Mouse (Mus musculus) intestine, embryonic 16.5 days (tissue): ENCODE results near the gene Atp8a2. TPM values are rescaled to one million over a fixed set of nuclear protein-coding genes. Genes with fewer than 3 reads are reported as not detected.
A peak's percentile ranks its signal among the peaks of the same experiment; 100 is the strongest.

ENCODE experiments used
- ATAC-seq: fragments of 200-750 bp; cut with Nextera tagmentation; 2 replicates; pipeline ENCODE4 v1.8.0; 2017; ENCODE audit warnings: moderate TSS enrichment, moderate library complexity
- H3K27ac ChIP-seq: fragments of 300-500 bp; sonication (generic); 2 replicates; pipeline ENCODE4 v1.5.1; 2014; ENCODE audit warnings: mild to moderate bottlenecking, low read length
- H3K27me3 ChIP-seq: fragments of 300-500 bp; sonication (generic); replicated peaks from 2 replicates; pipeline ENCODE4 v1.6.1; 2014; ENCODE audit warnings: low read length, control low read depth, mixed read lengths; ENCODE audit not compliant: control insufficient read depth, insufficient read depth
- H3K36me3 ChIP-seq: fragments of 300-500 bp; sonication (generic); 2 replicates; pipeline ENCODE4 v1.6.1; 2014; ENCODE audit warnings: low read length, control low read depth; ENCODE audit not compliant: control insufficient read depth, insufficient read depth
- H3K4me1 ChIP-seq: fragments of 300-500 bp; sonication (generic); 2 replicates; pipeline ENCODE4 v1.6.1; 2014; ENCODE audit warnings: low read length, control low read depth, mixed read lengths; ENCODE audit not compliant: control insufficient read depth, insufficient read depth
- H3K4me2 ChIP-seq: fragments of 300-500 bp; sonication (generic); 2 replicates; pipeline ENCODE4 v1.6.1; 2014; ENCODE audit warnings: low read depth, low read length, control low read depth
- H3K4me3 ChIP-seq: fragments of 300-500 bp; sonication (generic); 2 replicates; pipeline ENCODE4 v1.5.1; 2014; ENCODE audit warnings: mild to moderate bottlenecking, low read length
- H3K9ac ChIP-seq: fragments of 300-500 bp; sonication (generic); 2 replicates; pipeline ENCODE4 v1.6.1; 2014; ENCODE audit warnings: low read depth, low read length
- H3K9me3 ChIP-seq: fragments of 300-500 bp; sonication (generic); 2 replicates; pipeline ENCODE4 v1.6.1; 2016; ENCODE audit warnings: low read length, control low read depth; ENCODE audit not compliant: control insufficient read depth
- WGBS: fragments of 180-500 bp; shearing (Covaris S2); extraction: QIAGEN DNeasy Blood & Tissue Kit; methylation state at CpG from one replicate; pipeline ENCODE4 v1.1.7; 2014; 5-methylcytosine and 5-hydroxymethylcytosine counted together
- polyA plus RNA-seq: library from polyadenylated mRNA; unstranded; fragments of >200 nt; fragmentation: Nextera tagmentation; extraction: Ambion mirVana; gene quantifications from 2 replicates; pipeline ENCODE4 v1.2.1, GENCODE M21; 2015

The Atp8a2 gene
- polyA plus RNA-seq, 1 experiment from 2014 or later: 6.7 TPM

DNA sequence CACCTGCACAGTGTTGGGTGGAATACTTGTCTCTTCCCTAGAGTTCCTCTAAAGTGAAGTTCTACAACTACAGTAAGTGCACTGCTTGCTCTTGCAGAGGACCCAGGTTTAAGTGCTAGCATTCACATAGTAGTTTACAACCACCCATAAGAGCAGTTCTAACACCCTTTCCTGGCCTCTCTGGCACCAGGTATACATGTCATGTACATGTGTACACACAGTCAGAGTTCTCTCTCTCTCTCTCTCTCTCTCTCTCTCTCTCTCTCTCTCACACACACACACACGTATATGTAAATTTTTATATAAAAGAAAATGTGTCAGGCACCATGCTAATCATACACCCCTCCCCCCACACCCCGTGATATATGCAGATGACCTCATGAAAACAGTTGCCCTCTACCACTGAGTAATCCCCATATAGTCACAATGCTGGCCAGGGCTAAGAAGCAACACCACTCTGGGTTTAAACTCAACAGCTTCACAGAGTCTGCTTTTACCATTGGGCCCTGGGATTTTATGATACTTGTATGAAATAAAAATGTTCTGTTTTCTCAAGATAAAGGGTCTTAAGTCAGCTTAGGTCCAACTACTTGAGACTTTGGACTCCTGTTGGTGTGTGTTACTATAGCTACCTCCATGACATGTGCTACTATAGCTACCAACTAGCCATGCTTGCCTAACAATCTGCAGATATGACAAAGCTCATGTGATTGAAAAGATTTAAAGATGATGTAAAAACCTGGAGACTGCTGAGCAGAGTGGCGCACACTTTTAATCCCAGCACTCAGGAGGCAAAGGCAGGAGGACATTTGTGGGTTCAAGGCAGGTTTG lies 487.3 kb downstream of the Atp8a2 start:
- peak; percentile 92 for ATAC-seq
- no peak overlapping the region for H3K4me2 ChIP-seq
- WGBS: 69% methylated on average over 3 of the region's 3 CpGs
- peaks cover 4% of the 10 kb centered on the region; the same call in 1 of the 2 replicates for H3K4me1 ChIP-seq
- H3K36me3 ChIP-seq: no peaks in the 10 kb centered on the region
- no peaks in the 10 kb centered on the region for H3K27me3 ChIP-seq
- H3K9me3 ChIP-seq: no peaks in the 10 kb centered on the region
- no peak overlapping the region for H3K9ac ChIP-seq
- H3K4me3 ChIP-seq: no peak overlapping the region
- no peak overlapping the region for H3K27ac ChIP-seq

DNA sequence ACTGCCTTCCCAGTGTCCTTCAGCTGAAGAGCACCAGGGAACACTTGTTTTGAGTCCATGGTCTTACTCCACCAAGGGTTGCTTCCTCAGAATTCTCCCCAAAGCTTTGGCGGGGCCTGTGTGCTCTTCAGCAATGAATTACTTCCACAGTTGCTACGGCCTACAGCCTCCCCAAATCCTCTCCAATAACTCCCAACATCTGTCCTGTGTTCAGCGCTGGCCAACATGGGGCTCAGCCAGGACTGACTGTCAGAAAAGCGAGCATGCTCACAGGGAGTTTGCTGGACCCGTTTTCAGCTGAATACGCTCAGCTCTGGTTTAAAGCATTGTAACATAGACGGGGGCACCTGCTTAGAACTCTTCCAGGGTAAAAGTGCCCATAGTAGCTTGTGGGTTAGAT lies 489.0 kb downstream of the Atp8a2 start:
- no peaks in the 10 kb centered on the region for H3K36me3 ChIP-seq
- no peaks in the 10 kb centered on the region for H3K27me3 ChIP-seq
- H3K9ac ChIP-seq: no peak overlapping the region
- no peak for ATAC-seq
- no peaks in the 10 kb centered on the region for H3K9me3 ChIP-seq
- WGBS: 81% methylated on average over 7 of the region's 7 CpGs
- no peak overlapping the region for H3K27ac ChIP-seq
- H3K4me2 ChIP-seq: no peak overlapping the region
- no peak overlapping the region for H3K4me3 ChIP-seq
- H3K4me1 ChIP-seq: peaks cover 4% of the 10 kb centered on the region; the same call in 1 of the 2 replicates

DNA sequence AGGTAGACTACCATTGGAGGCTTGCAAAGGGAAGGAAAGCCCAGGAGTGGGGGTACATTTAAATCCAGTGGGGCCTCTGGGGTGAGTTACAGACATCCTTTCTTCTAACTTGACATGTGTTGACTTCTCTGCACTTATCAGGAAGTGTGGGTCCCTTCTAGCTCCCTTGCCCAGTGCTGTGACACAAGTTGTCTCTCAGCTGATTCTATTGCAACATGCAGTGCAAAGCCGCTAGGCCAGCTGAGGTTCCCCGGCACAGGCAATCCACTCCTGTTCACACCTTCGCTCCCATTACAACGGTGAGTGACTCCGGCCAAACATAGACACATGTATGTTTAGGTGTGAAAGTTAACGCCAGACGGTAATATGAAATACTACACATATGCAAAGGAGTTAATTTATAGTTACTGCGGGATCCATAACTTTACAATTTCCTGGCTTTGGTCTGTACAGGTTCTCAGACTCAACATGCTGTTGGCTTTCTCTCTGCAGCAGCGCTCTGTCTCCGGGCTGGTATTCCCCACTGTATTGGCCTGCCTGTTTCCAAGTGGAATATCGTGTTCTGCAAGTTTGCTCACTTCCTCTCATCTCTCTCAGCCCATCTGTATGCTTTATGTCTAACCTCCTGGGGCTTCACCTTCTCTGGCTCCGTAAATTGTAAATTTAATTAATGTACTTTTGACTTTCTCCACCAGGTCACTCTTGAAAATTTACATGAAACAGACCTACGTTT lies 491.5 kb downstream of the Atp8a2 start:
- H3K4me2 ChIP-seq: no peak overlapping the region
- ATAC-seq: no peak
- H3K27ac ChIP-seq: no peak overlapping the region
- WGBS: 63% methylated on average over 13 of the region's 13 CpGs
- no peak overlapping the region for H3K9ac ChIP-seq
- no peaks in the 10 kb centered on the region for H3K36me3 ChIP-seq
- H3K4me1 ChIP-seq: peaks cover 10% of the 10 kb centered on the region; the same call in 1 of the 2 replicates
- no peaks in the 10 kb centered on the region for H3K27me3 ChIP-seq
- no peak overlapping the region for H3K4me3 ChIP-seq
- H3K9me3 ChIP-seq: no peaks in the 10 kb centered on the region

DNA sequence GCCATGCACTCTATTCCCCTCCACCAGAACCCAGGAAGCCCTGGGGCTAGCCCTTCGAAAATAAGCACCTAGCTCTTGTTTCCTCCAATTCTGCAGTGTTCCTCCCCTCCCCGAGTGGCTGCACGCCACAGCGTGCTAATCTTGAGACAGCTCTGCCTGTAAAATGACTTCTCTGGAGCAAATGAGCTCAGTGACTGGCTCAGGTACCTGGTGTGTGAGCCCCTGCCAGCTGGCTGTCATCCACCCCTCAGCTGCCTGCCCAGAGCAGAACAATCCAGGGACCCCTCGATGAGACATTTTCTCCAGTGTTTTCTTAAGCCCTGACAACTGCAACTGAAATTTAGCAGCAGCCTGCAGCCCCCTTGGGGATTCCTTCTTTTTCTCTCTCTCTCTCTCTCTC lies 495.5 kb downstream of the Atp8a2 start:
- ATAC-seq: no peak
- Histone ChIP-seq H3K27me3 (no peaks in the 10 kb centered on the region), H3K9ac (no peak overlapping the region; the same call in 1 of the 2 replicates), H3K27ac (no peak overlapping the region), H3K4me2 (no peak overlapping the region), H3K36me3 (no peaks in the 10 kb centered on the region), H3K4me1 (peaks cover 14% of the 10 kb centered on the region; the same call in 1 of the 2 replicates), H3K4me3 (no peak overlapping the region), H3K9me3 (no peaks in the 10 kb centered on the region)
- 43% methylated on average over 5 of the region's 5 CpGs for WGBS

DNA sequence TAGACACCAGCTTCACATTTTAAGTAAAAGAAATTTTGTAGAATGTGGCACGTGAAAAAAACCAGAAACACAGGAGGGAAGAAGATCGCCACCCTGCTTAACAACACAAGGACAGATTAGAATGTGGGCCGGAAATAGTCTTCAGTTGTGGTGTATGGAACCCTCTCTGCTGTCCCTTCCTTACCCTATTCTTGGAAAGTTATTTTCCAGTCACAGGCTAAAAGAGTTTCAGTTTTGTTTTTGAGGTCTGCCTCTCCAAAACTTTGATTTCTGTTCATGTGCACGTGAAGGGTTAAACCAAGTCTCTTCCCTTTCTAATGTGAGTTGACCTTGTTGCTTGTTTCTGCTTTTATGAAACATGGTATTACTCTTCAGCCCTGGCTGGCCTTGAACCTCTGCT lies 501.8 kb downstream of the Atp8a2 start:
- 0 out of 2 replicates have a peak, but pooled peaks cover under 1% of the 10 kb centered on the region for H3K4me1 ChIP-seq
- no peak overlapping the region for H3K4me3 ChIP-seq
- no peaks in the 10 kb centered on the region for H3K9me3 ChIP-seq
- no peak overlapping the region for H3K27ac ChIP-seq
- no peaks in the 10 kb centered on the region for H3K27me3 ChIP-seq
- no peaks in the 10 kb centered on the region for H3K36me3 ChIP-seq
- no peak overlapping the region for H3K4me2 ChIP-seq
- ATAC-seq: no peak
- H3K9ac ChIP-seq: no peak overlapping the region
- WGBS: 74% methylated on average over 4 of the region's 4 CpGs

DNA sequence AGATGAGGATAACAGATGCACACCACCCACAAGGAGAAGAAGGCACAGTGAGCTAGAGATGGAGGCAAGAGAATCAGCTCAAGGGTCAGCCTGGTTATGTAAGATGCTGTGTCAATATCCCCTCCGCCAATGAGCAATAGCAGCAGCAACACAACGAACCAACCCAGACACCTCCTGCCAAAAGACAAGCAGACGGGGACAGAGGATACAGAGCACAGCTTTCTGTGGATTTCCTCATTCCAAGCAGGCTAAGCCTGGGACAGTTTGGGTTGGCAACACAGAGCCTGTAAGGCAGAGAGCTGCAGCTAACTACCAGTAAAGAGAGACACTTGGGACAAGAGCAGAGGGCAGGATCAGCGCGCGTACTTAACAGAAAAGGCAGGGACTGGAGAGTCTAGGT lies 504.8 kb downstream of the Atp8a2 start:
- no peak for ATAC-seq
- 71% methylated on average over 6 of the region's 6 CpGs for WGBS
- H3K9ac ChIP-seq: no peak overlapping the region
- H3K4me2 ChIP-seq: no peak overlapping the region
- 0 out of 2 replicates have a peak, but pooled peaks cover 5% of the 10 kb centered on the region for H3K4me1 ChIP-seq
- H3K27me3 ChIP-seq: no peaks in the 10 kb centered on the region
- no peak overlapping the region for H3K4me3 ChIP-seq
- no peaks in the 10 kb centered on the region for H3K9me3 ChIP-seq
- H3K36me3 ChIP-seq: no peaks in the 10 kb centered on the region
- H3K27ac ChIP-seq: no peak overlapping the region

DNA sequence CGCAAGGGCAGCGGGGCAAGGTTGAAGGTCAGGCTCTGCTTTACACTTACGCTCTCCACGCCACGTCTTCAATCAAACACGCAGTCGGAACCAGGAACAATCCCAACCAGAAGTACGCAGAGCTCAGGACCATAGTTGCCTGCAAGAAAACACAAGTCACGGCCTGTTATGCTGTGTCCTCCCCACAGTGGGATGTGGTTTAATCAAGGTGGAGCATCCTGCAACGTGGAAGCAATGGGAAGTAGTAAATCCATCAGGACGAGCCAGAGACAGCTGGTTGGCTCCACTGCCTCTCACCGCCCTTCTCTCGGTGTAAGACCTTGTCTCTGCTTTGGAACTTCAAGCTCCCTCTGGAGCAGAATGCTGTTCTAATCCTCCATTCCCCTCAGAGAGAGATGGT lies 505.6 kb downstream of the Atp8a2 start:
- 0 out of 2 replicates have a peak, but pooled peaks cover 8% of the 10 kb centered on the region for H3K4me1 ChIP-seq
- no peak overlapping the region for H3K9ac ChIP-seq
- H3K36me3 ChIP-seq: no peaks in the 10 kb centered on the region
- no peak overlapping the region for H3K4me3 ChIP-seq
- H3K9me3 ChIP-seq: no peaks in the 10 kb centered on the region
- 72% methylated on average over 13 of the region's 13 CpGs for WGBS
- no peak overlapping the region for H3K4me2 ChIP-seq
- no peaks in the 10 kb centered on the region for H3K27me3 ChIP-seq
- ATAC-seq: no peak
- no peak overlapping the region for H3K27ac ChIP-seq

DNA sequence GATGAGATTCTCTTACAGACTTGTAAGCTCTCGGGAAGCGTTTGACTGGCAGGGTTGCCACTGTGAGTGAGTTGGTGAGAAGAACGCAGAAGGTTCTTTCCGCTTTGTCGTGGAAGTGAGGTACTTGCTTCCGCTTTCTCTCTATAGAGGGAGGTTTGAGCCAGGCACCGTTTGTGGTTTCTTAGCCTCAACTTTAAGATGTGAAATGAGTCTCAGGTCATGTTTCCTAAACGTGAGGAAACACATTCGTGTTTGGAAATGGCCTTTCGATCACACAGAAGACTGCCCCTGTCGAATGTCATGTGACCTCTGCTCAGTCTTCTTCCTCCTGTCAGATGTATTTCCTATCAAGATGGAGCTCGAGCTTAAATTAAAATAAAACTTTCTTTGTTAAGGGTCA lies 506.0 kb downstream of the Atp8a2 start:
- H3K27ac ChIP-seq: no peak overlapping the region
- no peak overlapping the region for H3K4me3 ChIP-seq
- no peak overlapping the region for H3K9ac ChIP-seq
- no peaks in the 10 kb centered on the region for H3K27me3 ChIP-seq
- no peaks in the 10 kb centered on the region for H3K9me3 ChIP-seq
- 72% methylated on average over 12 of the region's 12 CpGs for WGBS
- H3K4me1 ChIP-seq: 0 out of 2 replicates have a peak, but pooled peaks cover 8% of the 10 kb centered on the region
- H3K4me2 ChIP-seq: no peak overlapping the region
- H3K36me3 ChIP-seq: no peaks in the 10 kb centered on the region
- ATAC-seq: no peak

DNA sequence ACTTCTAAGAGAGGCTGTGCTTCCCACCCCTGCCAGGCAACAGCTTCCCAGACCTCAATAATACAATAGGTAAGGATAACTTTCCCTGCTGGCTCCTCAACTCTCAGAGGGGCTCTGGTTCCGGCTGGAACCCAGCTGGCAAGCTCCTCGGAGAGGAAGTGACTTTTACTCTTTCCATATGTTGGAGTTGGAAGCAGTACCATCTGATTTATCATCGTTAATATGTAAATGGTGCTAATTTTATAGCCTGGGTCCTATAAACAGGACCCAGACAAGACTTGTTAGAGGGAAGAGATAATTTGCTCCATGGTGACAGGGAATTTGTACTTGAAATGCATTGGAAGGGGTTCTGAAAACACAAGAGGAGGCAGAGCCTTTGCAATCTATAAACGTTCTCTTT lies 507.4 kb downstream of the Atp8a2 start:
- ATAC-seq: no peak
- Histone ChIP-seq H3K9me3 (no peaks in the 10 kb centered on the region), H3K4me3 (no peak overlapping the region), H3K27me3 (no peaks in the 10 kb centered on the region), H3K36me3 (no peaks in the 10 kb centered on the region), H3K4me2 (no peak overlapping the region), H3K9ac (no peak overlapping the region), H3K27ac (no peak overlapping the region), H3K4me1 (peaks cover 16% of the 10 kb centered on the region; the same call in 1 of the 2 replicates)
- WGBS: 42% methylated on average over 4 of the region's 4 CpGs
